Mouse (Mus musculus) brain, embryonic 18.5 days (tissue): ENCODE measurements around the gene Bad.
A peak's percentile ranks its signal among the peaks of the same experiment; 100 is the strongest.

Source experiments
- DNase-seq: peaks from one replicate; pipeline ENCODE4 v3.0.0-alpha.2; 2012; ENCODE audit warnings: low read depth, low spot score

The Bad gene

GRCm38 (mm10) chr19:6968491-6969271 lies 27.0 kb downstream of the Bad start:
- no peak for DNase-seq

DNA sequence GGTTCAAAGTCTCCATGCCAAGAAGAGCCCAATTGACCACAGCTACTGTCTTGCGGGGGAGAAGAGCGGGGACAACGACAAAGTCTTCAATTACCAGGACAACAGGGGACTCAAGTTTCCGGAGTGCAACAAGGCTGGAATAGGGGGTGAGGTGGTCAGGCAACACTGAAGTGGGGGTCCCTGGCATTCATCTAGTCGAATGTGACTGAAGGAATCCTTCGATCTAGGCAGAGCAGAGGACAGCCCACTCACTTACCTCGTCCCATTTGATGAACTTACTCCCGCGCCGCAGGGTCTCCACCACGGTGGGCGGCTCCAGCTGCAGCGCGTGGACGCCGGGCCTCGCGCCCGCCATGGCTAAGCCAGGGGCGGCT lies 27.6 kb downstream of the Bad start:
- no peak for DNase-seq

- DNase-seq, result no peak
Measured at GRCm38 (mm10) chr19:6969665-6970381, 28.2 kb downstream of the Bad start.

- no peak for DNase-seq
Measured at GRCm38 (mm10) chr19:6970460-6971085, 28.9 kb downstream of the Bad start.

- no peak for DNase-seq
Measured at GRCm38 (mm10) chr19:6971644-6972043, 30.0 kb downstream of the Bad start.

GRCm38 (mm10) chr19:6972247-6972917 lies 30.7 kb downstream of the Bad start:
- no peak for DNase-seq

DNA sequence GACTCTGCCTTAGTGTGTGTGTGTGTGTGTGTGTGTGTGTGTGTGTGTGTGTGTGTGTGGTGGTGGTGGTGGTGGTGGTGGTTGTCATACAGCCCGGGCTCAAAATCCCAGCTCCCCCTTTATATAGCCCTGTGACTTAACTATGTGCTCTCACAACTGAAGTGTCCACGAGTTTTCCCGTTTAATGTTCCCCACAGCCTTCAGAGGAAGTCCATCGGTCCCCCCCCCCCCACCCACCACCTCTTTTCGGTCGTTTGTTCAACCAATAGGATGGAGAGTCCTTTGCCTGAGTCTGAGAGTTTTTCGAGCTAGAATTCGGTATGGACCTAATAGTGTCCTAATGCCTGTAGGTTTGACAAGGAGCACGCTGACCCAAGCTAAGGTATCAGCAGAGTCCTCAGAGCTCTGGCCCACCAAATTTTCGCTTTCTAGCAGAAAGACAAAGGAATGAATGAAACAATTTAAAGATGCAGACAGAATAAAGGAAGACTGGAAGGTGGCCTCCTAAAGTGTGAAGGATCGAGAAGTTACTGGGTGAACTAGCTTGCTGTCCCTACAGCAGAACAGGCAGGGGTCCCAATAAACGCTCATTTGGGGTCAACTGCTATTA lies 32.0 kb downstream of the Bad start:
- DNase-seq, result no peak

- no peak for DNase-seq
Measured at GRCm38 (mm10) chr19:6974211-6975205, 32.8 kb downstream of the Bad start, which contains the start of gene Ppp1r14b. TSS of gene Ppp1r14b (plus strand) at chr19:6974968.

GRCm38 (mm10) chr19:6975537-6976521 lies 34.2 kb downstream of the Bad start, which contains the start of gene Plcb3:
TSS of gene Plcb3 (minus strand) at chr19:6976470.
- DNase-seq, result peak; percentile 62

GRCm38 (mm10) chr19:6977759-6978638 lies 36.3 kb downstream of the Bad start:
- no peak for DNase-seq

- DNase-seq, result no peak
Measured at GRCm38 (mm10) chr19:6978639-6978974, 36.9 kb downstream of the Bad start.

- no peak for DNase-seq
Measured at GRCm38 (mm10) chr19:6979001-6979479, 37.4 kb downstream of the Bad start.

DNA sequence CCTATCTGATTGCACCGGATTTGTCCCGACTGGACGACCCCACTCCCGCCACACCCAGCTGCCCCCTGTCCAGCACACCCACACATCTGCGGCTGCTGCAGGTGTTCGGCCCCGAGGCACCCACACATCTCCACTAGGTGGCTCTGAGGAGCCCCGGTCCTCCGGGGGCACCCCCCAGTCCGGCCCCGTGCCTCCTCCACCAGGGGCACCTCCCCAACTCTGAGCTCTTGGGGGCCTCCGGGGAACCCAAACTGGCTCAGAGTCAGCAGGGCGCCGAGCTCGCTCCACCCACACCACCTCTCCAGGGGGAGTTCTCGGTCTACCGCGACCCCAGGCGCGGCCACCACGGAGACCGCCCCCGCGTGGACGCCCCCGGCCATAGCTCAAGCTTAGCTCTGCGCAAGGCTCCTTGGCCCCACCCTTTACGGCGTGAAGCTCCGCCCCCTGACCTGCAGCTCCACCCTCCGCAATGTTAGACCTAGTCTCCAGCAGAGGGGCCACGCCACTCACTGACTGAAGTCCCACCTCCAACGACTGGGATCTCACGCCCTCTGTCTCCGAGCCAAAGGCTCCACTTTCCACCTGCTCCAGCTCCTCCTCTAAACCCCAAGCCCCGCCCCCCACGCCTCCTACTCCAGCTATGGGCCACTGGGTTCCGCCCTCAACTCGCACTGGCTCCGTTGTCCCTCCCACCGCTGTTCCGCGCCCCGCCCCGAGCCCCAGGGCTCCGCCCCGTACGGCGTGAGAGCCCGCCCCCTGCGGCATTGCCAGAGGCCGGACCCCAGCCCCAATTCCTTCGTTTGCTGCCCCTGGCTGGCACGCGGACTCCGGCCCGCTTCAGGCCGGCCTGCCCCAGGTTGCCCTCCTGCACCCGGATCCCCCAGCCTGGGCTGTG lies 38.1 kb downstream of the Bad start:
- peak; percentile 96 for DNase-seq

- DNase-seq, result peak; percentile 97
Measured at GRCm38 (mm10) chr19:6980381-6981093, 38.9 kb downstream of the Bad start, which contains the start of gene Fkbp2. TSS of gene Fkbp2 (minus strand) at chr19:6980501.

GRCm38 (mm10) chr19:6981465-6981864 lies 39.8 kb downstream of the Bad start:
- no peak for DNase-seq

- DNase-seq, result no peak
Measured at GRCm38 (mm10) chr19:6983621-6984020, 42.0 kb downstream of the Bad start.
